Mouse (Mus musculus) MEL (cell line): ENCODE measurements around the gene Homer2.

Source experiments
- BHLHE40 ChIP-seq: IDR thresholded peaks from 2 replicates; pipeline ENCODE4 v1.6.1; 2012; ENCODE audit warnings: low read depth, mild to moderate bottlenecking, inconsistent platforms, low read length, improper control_type of control experiment, borderline replicate concordance
- CTCF ChIP-seq, 3 experiments: IDR thresholded peaks in 2 of 3; conservative IDR thresholded peaks in 1 of 3; 2 replicates each; pipeline ENCODE4 v1.5.1; 2011 to 2012; ENCODE audit warnings: low read length in 3 of 3, low read depth in 2 of 3, mild to moderate bottlenecking in 2 of 3, improper control_type of control experiment in 1 of 3, inconsistent platforms in 1 of 3, mixed read lengths in 1 of 3, moderate library complexity in 1 of 3; ENCODE audit not compliant: control insufficient read depth in 1 of 3, insufficient read depth in 1 of 3, poor library complexity in 1 of 3, severe bottlenecking in 1 of 3
- MAFK ChIP-seq: IDR thresholded peaks from 2 replicates; pipeline ENCODE4 v1.6.1; 2011; ENCODE audit warnings: low read depth, mild to moderate bottlenecking, low read length, improper control_type of control experiment, borderline replicate concordance
- NELFE ChIP-seq: IDR thresholded peaks from 2 replicates; pipeline ENCODE4 v1.6.1; 2011; ENCODE audit warnings: low read depth, low read length, improper control_type of control experiment
- NRF1 ChIP-seq: IDR thresholded peaks from 2 replicates; pipeline ENCODE4 v1.6.1; 2014; ENCODE audit warnings: low read depth, mild to moderate bottlenecking, inconsistent platforms, low read length, improper control_type of control experiment, moderate library complexity; ENCODE audit not compliant: poor library complexity, insufficient read depth, severe bottlenecking
- POLR2AphosphoS2 ChIP-seq: IDR thresholded peaks from 2 replicates; pipeline ENCODE4 v1.6.1; 2011; ENCODE audit warnings: low read length, improper control_type of control experiment
- USF1 ChIP-seq: IDR thresholded peaks from 2 replicates; pipeline ENCODE4 v1.6.1; 2014; ENCODE audit warnings: low read depth, mild to moderate bottlenecking, inconsistent platforms, low read length, improper control_type of control experiment, moderate library complexity

DNA sequence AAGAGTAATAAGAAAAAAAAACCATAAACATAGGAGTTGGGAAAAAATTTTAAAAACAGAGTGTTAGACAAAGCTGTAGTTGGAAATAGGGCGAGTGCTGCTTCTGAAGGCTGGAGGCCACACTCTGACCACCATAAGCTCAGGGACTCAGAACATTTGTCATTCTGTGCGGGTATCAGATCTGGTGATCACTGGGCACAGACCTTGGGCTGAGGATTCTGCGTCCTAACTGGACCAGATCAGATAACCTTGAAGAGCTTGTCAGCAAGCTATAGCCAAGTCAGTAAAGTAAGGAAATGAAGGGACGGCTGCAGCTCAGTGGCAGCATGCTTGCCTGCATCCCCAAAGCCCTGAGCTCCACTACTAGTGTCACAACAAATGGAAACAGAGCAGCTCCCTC is 2.8 kb upstream of the Homer2 start:
- TF ChIP-seq CTCF (IDR thresholded peaks at IDR 0.05 in 2 of 3, conservative IDR thresholded peaks at IDR 0.05 in 1 of 3; ENCODE audit: control insufficient read depth in 1 of 3, insufficient read depth in 1 of 3, low read depth in 2 of 3, low read length in 3 of 3, poor library complexity in 1 of 3, severe bottlenecking in 1 of 3), result no peak
- TF ChIP-seq POLR2AphosphoS2, result no peak
- TF ChIP-seq MAFK, result no peak
- no peak for TF ChIP-seq BHLHE40
- TF ChIP-seq NRF1, result no peak
- TF ChIP-seq USF1, result no peak
- TF ChIP-seq NELFE, result no peak
